Mouse (Mus musculus) erythroid progenitor cell, adult 5-6 weeks (primary cell): Measurements from ENCODE around the gene Arl2bp. TPM values are rescaled to one million over a fixed set of nuclear protein-coding genes. Genes with fewer than 3 reads are reported as not detected.

Source experiments
- ATAC-seq: replicated peaks from 2 replicates; pipeline ENCODE4 v1.8.0; 2016; ENCODE audit warnings: moderate number of reproducible peaks, mild to moderate bottlenecking, moderate TSS enrichment, inconsistent platforms; ENCODE audit not compliant: poor library complexity, low FRiP score, severe bottlenecking
- total RNA-seq, 2 experiments: library from RNA; stranded (forward) in 1 of 2; stranded (reverse) in 1 of 2; fragments of 150-400 nt in 1 of 2; fragments of 186-747, 209-891 nt in 1 of 2; gene quantifications; 2 replicates each; pipeline versions ENCODE4 v1.2.3 to v1.2.4; 2015 to 2017; ENCODE audit warnings: low replicate concordance in 2 of 2

Gene Arl2bp
- total RNA-seq, 2 experiments from 2014 or later: 27.2 to 29.4 TPM

DNA sequence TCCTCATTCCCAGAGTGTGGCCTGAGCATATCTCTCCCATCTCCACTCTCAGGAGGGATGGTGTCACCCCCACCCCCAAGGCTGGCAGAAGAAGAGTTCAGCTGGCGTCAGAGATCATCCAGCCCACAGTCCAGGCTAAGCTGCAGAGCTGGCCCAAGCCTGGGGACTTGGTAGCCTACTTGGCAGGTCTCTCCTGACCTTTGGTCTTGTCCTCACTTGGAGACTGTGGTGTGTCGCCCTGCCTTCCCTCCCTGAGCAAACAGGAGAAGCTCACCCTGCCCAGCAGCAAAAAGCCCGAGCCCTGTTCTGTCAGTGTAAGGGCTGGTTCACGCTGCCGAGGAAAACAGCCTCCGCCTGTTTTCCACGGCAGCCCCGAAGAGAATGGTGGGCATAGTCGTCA is 19.6 kb downstream of the Arl2bp start:
- no peak for ATAC-seq

DNA sequence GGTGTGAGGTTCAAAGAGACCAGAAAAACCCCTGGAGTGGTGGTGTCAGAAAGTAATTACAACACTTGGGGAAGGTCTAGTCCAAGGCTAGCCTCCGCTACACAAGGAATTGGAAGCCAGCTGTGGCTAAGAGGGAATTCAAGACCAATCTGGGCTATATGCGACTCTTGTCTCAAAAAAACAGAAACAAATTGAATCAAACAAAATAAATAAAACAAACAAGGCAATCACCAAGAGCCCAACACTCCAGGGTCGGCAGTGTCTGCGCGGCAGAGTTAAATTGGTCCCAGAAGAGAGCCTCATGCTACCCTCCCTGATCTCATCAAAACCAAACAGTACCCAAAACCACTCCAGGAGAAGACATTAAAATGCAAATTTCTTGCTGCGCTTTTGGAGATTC is 28.3 kb downstream of the Arl2bp start:
- no peak for ATAC-seq

DNA sequence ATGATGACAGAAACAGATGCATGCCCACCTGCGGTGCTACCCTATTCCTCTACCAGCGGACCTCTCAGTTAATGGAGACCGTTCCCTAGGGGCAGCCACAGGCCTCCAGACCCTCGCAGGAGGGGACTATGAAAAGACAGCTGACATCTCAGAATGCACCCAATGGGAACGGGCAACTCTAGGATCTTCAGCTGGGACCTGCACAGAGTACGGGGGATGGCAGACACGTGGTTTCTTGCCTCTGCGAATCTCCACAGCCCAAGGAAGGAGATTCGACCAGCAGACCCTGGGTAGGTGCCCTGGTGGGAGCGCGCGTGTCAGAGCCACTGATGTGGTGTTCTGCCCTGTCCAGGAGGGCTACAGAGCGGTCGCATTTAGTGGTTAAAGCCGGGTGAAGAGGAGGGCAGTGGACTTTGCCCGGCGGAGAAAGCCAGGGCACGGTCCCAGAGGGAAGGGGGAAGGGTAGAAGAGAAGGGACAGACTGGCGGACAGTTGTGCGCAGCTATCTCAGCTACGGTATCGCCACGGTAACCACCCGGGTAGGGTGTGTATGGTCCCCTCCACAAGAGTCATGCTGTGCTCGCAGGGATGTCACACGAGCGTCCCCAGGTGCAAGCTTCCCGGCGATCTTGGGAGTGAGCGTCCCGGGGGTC is 29.1 kb downstream of the Arl2bp start:
- ATAC-seq: no peak

DNA sequence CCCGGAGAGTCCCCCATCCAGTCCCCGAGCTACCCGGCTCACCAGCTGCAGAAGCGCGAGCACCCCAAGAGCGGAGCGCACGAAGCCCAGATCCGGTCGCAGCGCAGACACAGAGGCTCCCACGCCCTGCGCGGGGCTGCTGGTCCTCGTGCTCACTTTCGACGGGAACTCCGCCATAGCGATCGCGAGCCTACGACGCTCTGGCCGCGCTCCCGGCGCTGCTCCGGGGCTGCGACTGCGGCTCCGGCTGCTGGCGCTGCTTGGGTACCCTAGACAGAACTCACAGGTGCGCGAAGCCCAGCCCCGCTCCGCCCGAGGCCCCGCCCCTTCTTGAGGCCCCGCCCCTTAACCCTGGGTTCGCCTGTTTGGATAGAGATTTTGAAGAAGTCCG is 29.6 kb downstream of the Arl2bp start, which contains the start of gene Pllp:
Pllp (minus strand) TSS at position 285 of the 391 bp plus-strand sequence.
- ATAC-seq: no peak; the same call in 1 of the 2 replicates

DNA sequence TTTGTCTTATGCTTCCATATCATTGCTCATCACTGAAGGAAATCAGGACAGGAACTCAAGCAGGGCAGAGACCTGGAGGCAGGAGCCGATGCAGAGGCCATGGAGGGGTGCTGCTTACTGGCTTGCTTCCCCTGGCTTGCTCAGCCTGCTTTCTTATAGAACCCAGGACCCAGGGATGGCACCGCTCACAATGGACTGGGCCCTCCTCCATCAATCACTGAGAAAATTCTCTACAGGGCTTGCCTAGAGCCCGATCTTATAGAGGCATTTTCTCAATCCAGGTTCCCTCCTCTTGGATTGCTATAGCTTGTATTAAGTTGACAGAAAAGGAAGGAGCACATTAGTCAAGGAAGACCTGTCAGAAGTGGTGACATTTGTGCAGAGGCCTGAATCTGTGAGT is 30.2 kb downstream of the Arl2bp start:
- ATAC-seq: no peak

DNA sequence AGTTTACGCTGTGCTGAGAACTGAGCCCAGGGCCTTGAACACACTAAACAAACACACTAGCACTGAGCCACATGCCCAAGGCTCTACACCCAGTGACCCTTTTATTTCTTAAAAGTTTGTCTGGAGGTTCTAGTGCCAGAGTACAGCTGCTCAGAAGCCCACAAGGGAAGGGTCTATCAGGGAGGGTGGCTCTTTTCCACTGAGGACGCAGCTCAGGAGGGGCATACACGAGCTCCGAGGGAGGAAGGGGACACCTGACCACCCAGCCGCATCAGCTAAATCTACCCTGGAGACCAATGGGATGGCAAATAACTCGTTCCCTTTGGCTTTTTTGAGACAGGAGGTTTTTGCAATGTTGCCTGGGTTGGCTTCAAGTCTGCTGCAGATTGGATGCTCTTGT is 31.6 kb downstream of the Arl2bp start:
- no peak for ATAC-seq

DNA sequence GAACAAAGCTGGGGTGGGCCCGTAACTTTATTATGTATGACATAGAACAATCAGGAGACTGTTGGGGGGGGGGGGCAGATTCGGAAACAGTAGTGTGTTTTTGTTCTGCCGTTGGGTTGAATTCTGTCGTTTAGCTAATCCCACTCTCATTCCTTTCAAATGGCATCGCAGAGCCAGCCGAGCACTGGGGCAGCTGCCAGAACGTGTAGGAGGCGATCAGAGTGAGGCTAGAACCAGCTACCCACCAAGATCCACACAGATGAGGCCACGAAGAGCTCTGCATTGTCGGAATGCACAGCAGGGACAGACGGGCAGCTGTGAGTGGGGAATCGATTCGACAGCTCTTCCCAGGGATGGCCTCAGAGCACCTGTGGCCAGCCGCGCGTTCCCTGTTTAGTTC is 33.0 kb downstream of the Arl2bp start:
- ATAC-seq: no peak

DNA sequence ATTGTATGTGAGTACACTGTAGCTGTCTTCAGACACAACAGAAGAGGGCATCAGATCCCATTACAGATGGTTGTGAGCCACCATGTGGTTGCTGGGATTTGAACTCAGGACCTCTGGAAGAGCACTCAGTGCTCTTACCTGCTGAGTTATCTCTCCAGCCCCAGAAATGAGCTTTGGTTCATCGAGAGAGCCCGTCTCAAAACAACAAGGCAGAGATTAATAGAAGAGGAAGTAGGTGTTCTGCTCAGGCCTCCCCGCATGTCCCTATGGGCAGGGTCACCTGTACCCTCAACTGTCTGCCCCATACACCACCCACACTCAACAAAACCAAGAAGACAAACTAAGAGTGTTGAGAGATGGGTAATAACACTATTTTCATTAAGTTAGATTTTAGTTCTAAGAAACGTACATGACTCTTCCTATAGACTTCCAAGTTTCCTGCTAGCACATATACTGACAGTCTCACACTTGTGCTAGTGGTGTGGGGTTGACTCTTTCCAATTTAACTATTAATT is 34.1 kb downstream of the Arl2bp start:
- ATAC-seq: no peak

DNA sequence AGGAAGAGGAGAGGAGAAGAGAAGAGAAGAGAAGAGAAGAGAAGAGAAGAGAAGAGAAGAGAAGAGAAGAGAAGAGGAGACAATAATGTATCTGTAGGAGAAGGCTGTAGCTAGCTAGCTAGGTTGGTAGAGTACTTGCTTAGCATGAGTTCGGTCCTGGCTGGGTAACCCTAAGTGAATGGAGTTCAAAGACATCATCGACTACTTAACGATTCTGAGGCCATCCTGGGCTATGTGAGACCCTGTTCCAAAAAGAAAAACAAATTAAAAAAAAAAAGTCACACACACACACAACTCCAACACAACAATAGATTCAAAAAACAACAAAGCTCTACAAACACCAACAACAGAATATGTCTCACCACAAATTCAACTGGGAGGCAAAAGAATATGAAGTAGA is 35.8 kb downstream of the Arl2bp start:
- no peak for ATAC-seq

DNA sequence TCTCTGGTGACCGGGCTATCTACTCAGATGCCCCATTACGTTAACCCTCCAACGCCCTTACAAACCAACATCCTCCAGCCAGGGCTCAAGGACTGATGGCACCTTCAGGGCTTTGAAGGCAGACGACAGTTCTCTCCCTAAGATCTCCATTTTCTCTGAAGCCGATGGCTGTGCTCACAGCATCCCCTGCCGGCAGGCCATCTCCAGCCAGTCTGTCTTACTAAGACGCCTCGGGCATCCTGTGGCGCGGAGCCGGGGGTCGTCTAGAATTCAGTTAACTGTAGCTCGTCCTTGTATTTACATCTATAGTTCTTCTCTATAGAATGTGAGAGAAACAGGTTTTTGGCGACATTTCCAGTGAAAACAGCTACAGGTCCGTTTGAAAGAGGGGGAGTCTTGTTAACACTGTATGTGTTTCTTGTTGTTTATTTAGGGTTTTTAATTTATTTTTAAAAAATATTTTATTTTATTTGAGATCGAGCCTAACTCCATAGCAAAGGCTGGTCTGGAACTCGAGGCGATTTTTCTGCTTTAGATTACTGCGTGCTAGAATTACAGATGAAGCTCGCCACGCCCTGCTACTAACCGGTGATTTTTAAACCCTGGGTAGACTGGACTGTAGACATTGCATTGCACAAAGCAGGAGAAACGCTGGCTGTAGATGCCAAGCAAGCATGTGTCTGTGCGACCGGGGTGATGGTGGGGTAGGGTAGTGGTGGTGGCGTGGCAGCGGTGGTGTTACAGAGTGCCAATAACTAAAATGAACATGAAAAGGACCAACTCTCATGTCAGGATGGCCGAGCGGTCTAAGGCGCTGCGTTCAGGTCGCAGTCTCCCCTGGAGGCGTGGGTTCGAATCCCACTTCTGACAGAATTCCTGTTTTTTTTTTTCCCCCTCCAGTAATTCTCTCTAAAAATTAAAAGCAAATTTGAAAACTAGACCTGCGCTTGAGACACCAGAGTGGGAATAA is 36.7 kb downstream of the Arl2bp start:
- peak; percentile 76 for ATAC-seq

DNA sequence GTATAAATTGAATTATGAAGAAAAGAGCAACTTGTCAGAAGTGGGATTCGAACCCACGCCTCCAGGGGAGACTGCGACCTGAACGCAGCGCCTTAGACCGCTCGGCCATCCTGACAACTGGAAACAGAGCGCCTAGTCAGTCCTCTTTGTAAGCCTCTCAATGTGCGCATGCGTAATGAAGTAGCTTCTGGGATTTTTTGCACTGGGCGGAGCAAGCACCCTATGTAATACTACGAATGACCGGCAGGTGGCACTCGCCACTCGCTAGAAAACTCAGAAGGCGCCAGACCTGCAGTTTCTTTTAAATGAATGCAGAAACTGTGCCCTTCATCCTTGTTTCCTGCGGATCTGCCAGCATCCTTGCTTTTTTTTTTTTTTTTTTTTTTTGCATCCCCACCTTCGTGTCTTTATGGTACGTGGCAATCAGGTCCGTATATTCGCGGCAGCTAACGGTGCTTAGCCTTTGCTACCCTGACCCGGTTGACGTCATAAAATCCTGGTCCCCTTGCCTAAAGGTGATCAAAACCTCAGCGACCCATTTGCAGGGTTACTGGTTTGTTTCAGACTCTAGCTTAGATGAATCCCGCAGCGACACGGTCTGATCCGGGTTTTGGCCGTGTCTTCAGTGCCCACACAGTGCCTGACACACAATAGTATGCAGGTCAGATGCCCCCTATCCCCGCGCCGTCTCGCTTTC is 37.7 kb downstream of the Arl2bp start:
- ATAC-seq: peak; percentile 66

DNA sequence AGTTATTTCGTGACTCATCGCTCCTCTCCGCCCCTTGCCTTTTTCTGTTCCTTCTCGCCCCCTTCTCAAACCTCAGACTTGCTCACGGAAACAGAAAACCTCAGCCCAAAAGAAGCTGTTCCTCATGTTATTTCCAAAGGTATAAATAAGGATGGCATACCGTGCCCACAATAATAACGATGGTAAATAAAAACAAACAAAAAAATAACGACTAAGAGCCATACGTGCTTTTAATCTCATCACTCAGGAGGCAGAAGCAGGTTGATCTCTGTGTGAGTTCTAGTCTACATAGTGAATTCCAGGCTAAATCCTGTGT is 38.2 kb downstream of the Arl2bp start:
- ATAC-seq: no peak

DNA sequence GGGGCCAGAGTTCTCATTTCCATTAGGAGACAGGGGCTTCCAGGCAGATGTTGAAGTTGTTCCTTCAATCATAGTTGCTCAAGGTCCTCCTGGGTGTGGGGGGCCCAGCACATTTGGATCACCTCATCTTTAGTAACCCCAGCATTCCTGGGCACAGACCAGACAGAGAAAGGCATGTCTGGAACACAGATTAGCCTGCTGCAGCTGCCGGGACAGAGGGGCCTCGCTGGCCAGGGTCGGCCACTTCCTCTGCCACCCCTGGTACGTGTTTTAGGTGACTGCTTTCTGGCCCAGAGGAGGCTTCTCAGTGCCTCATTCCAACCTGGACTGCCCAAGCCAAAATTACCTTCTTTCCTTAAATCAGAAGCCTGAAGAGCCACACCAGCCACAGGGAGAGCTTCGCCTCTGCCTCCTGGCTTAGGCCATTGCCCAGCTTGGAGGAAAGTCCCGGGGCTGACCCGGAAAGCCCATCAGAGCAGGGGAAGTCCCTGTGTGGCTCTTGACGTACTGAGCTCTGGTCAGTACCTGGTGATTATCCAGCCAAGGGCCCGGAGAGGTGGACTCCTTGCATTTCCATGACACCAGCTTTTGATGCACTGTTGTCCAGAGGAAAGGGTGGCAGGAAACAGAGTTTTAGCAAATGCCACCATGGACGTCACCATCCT is 39.3 kb downstream of the Arl2bp start:
- ATAC-seq: no peak

DNA sequence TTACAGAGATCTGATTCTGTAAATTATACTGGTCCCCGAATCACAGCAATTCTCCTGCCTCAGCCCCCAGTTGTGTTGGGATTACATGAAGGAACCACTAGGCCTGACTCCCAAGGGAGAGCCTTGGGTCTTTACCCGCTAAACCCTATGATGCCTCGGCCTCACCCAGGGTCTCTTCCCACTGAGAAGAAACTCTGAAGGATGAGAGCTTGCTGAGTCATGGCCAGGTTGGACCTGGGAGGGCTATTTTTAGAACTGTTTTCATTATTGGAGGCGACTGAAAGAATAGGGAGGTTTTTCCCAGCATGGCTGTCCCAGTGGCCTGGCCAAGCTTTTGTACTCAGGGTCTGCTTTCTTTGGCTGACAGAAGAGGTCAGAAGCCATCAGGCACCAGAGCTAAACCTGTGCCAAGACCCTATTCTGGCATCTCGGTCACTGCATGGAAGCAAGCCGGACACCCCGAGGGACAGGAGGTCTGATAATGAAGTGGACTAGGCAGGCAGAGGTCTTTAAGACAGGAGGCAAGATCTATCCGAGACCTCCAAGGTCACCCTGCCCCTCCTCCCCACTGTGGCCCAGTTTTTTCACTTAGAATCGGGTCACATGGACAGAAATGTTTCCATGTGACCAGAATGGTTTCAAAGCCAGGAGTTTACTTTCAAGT is 40.5 kb downstream of the Arl2bp start:
- no peak for ATAC-seq

DNA sequence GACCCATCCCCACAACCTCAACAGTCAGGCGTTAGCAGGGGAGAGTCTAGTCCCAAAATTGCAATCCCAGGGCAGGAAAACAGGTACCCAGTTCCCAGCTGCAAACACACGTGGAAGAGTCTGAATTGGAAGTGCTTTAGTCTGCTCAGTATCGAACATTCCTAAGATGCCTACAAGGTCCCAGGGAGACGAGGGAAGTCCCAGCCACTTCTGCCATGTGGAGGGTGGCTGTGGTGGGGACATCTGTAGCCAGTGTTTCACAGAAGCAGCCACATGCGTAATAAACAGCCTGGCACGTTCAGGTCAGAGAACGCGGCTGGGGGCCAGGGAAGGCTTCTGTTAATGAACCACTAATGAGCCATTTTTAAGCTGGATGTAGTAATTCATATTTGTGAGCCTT is 43.9 kb downstream of the Arl2bp start:
- no peak for ATAC-seq

DNA sequence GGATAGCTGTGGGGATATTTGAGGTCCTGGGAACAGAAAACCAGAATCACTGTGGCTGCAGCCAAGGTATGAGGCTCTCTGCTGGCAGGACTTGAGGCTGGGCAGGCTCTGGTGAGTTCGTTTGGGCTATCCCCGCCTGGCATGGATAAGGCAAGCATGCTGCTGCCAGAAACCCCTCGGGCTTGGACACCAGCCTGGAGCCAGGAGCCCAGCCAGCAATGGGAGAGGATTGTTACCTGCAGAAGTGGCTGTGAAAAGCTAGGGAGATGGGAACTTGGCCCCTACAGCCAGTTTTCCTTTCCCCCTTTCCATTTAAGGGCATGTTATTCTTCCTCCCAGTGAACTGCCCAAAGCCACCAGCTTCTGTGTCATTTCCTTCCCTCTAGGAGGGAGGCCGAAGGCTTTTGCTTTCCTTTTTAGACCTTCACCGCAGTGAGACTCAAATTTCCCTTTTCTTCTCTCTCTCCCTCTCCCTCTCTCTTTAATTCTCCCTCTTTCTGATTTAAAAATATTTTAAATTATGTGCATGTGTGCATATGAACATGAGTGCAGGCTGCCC is 44.8 kb downstream of the Arl2bp start:
- ATAC-seq: no peak

DNA sequence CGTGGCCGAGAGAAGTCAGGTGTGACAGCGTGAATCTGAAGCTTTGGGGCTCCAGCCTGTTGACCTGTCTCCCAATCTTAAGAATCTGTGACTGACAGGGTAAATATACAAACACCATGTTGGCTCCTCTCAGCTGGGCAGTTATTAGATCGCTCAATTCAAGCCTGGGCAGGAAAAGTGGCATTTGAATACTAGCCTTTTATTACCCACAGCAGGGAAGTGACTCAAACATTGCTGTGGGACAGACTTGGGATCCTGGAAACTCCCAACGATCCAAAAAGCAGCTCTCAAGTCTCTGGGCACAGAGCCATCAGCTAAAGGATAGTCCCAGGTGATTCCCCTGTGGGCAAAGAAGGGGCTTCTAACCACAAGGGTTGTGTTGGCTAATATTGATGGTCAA is 48.2 kb downstream of the Arl2bp start:
- ATAC-seq: no peak

DNA sequence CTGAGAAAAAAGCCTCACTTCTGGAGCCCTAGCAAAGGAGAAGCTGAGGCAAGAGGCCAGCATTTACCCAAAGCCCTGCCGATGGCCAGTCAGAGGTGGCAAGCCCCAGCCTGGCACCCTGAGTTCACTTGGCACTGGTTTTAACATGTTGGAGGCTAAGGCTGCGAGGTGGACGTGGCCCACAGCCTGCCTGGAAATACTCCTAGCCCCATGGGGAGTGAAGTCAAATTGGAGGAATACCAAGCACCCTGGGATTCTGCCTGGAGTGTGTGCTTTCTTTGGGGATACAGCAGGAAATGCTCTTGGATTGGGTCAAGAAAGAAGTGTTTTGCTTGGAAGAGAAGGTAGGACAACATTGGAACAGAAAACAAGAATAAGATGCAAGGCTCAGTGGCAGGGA is 49.5 kb downstream of the Arl2bp start:
- ATAC-seq: no peak

DNA sequence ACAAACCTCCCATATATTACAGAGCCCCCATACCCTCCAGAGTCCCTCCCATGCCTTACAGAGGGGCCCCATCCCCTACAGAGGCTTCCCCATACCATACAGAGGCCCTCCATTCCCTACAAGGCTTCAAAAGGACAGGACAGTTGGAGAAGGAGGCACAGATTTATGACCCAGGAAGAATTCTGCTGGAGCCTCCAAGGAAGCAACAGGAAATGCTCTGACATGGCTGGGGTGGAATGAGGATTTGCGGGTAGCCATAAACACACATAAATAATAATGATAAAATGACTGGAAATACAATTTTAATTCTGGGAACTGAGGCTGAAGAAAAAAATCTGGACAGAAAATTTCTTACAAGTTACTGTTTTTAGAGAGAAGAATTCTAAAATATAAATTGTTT is 50.4 kb downstream of the Arl2bp start:
- ATAC-seq: no peak
